Mouse (Mus musculus) thymus, postnatal 0 days (tissue): Measurements from ENCODE around the gene Olfr262. TPM values are rescaled to one million over a fixed set of nuclear protein-coding genes. Genes with fewer than 3 reads are reported as not detected.
"Not testable (repeated sequence)": the region's sequence is repeated elsewhere in the genome, so short reads cannot be mapped to it uniquely, and the experiment has no call there.

ENCODE experiments used
- DNase-seq: peaks from one replicate; pipeline ENCODE4 v3.0.0-alpha.2; 2015; ENCODE audit warnings: low spot score
- polyA plus RNA-seq: library from polyadenylated mRNA; unstranded; fragments of >200 nt; fragmentation: Nextera tagmentation; extraction: Ambion mirVana; gene quantifications from 2 replicates; pipeline ENCODE4 v1.2.1, GENCODE M21; 2015

Gene Olfr262
- polyA plus RNA-seq, result not detected in 2 replicates

- no peak for DNase-seq
Observed at GRCm38 (mm10) chr19:12241559-12241958, at the start of gene Olfr262. Gene Olfr262 (minus strand): TSS chr19:12241659.

DNA sequence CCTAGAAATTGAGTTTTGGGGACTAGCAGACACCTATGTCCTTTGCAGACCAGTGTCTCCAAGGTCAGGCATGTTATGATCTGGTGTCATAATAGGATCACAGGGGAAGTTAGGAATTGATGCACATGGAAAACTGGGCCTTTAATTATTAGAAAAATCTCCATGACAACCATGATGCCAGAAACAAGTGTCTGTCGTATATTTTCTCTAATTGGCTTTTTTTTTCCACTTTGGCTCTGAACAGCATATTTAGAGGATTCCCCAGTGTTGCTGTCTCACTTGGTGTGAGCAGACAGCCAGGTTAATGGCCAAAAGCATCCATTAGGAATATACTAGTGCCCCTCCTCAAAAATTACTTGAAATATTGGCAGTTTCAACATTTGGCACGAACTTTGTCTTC, 38.1 kb upstream of the Olfr262 start, which contains the start of gene Olfr1434:
Olfr1434 (plus strand) TSS at position 301 of the 400 bp plus-strand sequence.
- DNase-seq, result no peak

- DNase-seq, result no peak
Observed at GRCm38 (mm10) chr19:12260732-12261131, 19.3 kb upstream of the Olfr262 start, which contains the start of gene Olfr235. Gene Olfr235 (plus strand): TSS chr19:12261032.

DNA sequence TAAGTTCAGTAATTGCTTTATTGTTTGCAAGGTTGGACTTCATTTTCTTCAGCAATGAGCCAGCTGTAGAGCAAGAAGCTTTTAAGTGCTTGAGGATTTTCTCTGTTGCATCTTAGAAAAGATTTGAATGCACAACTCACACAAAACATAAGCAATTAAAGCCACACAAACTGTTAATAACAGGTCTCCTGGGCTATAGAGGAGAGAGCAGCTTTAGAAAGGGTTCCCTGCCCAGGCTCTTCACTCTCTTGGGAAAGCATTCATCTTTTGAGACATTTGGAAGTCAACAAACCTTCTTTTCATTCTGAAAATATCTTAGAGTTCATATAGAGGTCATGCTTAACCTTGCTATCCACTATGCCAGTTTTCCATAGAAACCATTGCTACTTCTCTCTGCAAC, 9.0 kb downstream of the Olfr262 start, which contains the start of gene Olfr1432:
Olfr1432 (minus strand) TSS at position 101 of the 400 bp plus-strand sequence.
- not testable (repeated sequence) for DNase-seq

DNA sequence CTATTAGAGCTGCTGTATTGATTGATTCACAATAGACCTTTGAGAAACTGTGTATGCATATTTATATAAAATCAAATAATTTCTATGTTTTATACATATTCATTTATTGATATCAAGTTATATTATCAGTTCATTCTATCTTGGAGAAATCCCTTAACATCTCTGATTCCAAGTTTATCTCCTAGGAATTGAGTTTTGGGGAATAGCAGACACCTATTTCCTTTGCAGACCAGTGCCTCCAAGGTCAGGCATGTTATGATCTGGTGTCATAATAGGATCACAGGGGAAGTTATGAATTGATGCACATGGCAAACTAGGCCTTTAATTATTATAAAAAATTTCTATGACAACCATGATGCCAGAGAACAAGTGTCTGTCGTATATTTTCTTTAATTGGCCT, 41.1 kb downstream of the Olfr262 start, which contains the start of gene Olfr1431:
Olfr1431 (plus strand) TSS at position 301 of the 400 bp plus-strand sequence.
- no peak for DNase-seq

DNA sequence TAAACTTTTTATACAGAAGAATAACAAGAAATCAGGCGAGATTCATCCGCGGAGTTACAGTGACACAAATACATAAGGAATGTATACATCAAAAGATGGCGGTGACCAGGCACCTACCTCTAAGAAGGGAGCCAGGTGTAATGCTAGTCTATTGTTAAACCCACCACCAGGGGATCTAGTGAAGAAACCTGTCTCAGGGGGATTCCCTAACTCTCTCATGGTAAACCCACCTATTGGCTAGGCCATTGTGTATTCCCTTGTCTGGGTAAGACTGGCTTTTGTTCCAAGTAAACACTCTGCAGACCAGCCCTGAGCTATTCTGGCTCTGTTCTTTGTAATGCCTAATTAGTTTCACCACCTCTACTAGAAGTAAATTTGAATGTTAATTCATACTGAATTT, 42.4 kb downstream of the Olfr262 start:
- not testable (repeated sequence) for DNase-seq

Other genes starting within 250 kb of the Olfr262 start
- gene Olfr1423, start 200.3 kb downstream of the Olfr262 start, polyA plus RNA-seq, result not detected in 2 replicates
- not detected in 2 replicates for gene Olfr1424, start 179.0 kb downstream of the Olfr262 start, polyA plus RNA-seq
- gene Olfr1425, start 163.9 kb downstream of the Olfr262 start, polyA plus RNA-seq, result not detected in 2 replicates
- not detected in 2 replicates for gene Olfr1426, start 149.6 kb downstream of the Olfr262 start, polyA plus RNA-seq
- not detected in 2 replicates for gene Olfr1427, start 138.3 kb downstream of the Olfr262 start, polyA plus RNA-seq
- not detected in 2 replicates for gene Olfr1428, start 125.8 kb downstream of the Olfr262 start, polyA plus RNA-seq
- not detected in 2 replicates for gene Olfr76, start 118.5 kb downstream of the Olfr262 start, polyA plus RNA-seq
- not detected in 2 replicates for gene Olfr1555-ps1, start 71.5 kb downstream of the Olfr262 start, polyA plus RNA-seq
- gene Olfr1431, start 41.0 kb downstream of the Olfr262 start, polyA plus RNA-seq, result not detected in 2 replicates
- gene Olfr1432, start 9.1 kb downstream of the Olfr262 start, polyA plus RNA-seq, result not detected in 2 replicates
- not detected in 2 replicates for gene Olfr235, start 19.4 kb upstream of the Olfr262 start, polyA plus RNA-seq
- not detected in 2 replicates for gene Olfr1434, start 38.2 kb upstream of the Olfr262 start, polyA plus RNA-seq
- not detected in 2 replicates for gene Olfr1436, start 57.5 kb upstream of the Olfr262 start, polyA plus RNA-seq
- not detected in 2 replicates for gene Olfr1437, start 83.4 kb upstream of the Olfr262 start, polyA plus RNA-seq
- gene Olfr1438-ps1, start 94.3 kb upstream of the Olfr262 start, polyA plus RNA-seq, result not detected in 2 replicates
- not detected in 2 replicates for gene Olfr1440, start 145.6 kb upstream of the Olfr262 start, polyA plus RNA-seq
- not detected in 2 replicates for gene Olfr1441, start 175.8 kb upstream of the Olfr262 start, polyA plus RNA-seq
- gene Pfpl, start 186.2 kb upstream of the Olfr262 start, polyA plus RNA-seq, result not detected in 2 replicates
- 2.6 and 2.9 TPM in 2 replicates for gene Mpeg1, start 219.1 kb upstream of the Olfr262 start, polyA plus RNA-seq